In the genomic region with DNA sequence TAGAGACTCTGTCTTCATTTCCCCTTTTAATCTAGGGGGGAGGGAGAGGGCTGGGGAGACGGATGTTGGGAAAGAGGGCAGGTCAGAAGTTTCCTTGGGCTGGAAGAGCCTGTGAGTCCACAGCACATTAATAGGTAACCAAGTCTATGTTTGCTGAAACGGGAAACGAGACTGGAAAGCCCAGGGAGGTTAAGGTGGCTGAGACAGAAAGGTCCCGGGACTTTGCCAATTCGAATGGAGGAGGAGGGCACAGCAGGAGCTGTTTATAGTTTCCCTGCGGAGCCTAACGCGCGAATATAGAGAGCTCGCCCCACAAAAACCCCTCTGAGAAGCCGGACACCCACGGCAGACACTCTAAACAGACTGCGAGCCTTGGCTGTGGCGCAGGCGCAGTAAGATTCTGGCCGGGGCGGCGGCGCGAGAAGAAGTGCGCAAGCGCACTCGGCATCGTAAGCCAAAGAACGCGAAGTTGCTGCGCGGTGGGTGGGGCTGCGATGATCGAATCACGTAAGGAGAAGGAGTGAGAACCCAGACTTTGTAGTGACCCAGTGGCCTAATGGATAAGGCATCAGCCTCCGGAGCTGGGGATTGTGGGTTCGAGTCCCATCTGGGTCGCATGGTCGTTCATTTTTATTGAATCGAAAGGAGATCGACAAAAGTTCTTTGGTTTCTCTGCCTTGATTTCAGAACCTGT, we compare ENCODE assay signal across 8 mouse cellular contexts. TPM values are rescaled to one million over a fixed set of nuclear protein-coding genes. Genes with fewer than 3 reads are reported as not detected.
DNase-seq lines count a peak whose midpoint lies in the region; ATAC-seq and TF ChIP-seq lines count a peak whose summit lies in the region.

No protein-coding gene starts in this region.

- TF ChIP-seq POLR2A in limb, embryonic 14.5 days (IDR thresholded peaks at IDR 0.05; ENCODE audit: borderline replicate concordance, extremely low read depth, insufficient read depth, insufficient read length), result peak; percentile 94; the same call in 1 of the 2 replicates

- no peak for TF ChIP-seq CTCF in midbrain, postnatal 0 days (IDR thresholded peaks at IDR 0.05)

- H3K27me3 ChIP-seq in embryonic facial prominence, embryonic 13.5 days, result no peaks in the 10 kb centered on the region
- no peaks in the 10 kb centered on the region for H3K27me3 ChIP-seq in limb, embryonic 14.5 days (ENCODE audit: control insufficient read depth, insufficient read depth, low read length)
- no peaks in the 10 kb centered on the region for H3K27me3 ChIP-seq in midbrain, postnatal 0 days (ENCODE audit: insufficient read depth, low read length)

- WGBS in embryonic facial prominence, embryonic 13.5 days, result under 1% methylated on average over 37 of the region's 37 CpGs
- WGBS in limb, embryonic 14.5 days, result under 1% methylated on average over 35 of the region's 37 CpGs
- 1% methylated on average over 37 of the region's 37 CpGs for WGBS in midbrain, postnatal 0 days

- H3K4me3 ChIP-seq in embryonic facial prominence, embryonic 13.5 days, result peak overlapping the region; percentile 55
- H3K4me3 ChIP-seq in limb, embryonic 14.5 days (replicated peaks; ENCODE audit: low read length), result peak overlapping the region; percentile 47
- peak overlapping the region; percentile 54 for H3K4me3 ChIP-seq in midbrain, postnatal 0 days (ENCODE audit: low read depth, low read length)

- peak overlapping the region; percentile 77 for H3K9ac ChIP-seq in embryonic facial prominence, embryonic 13.5 days
- H3K9ac ChIP-seq in limb, embryonic 14.5 days (ENCODE audit: low read depth, low read length, severe bottlenecking), result peak overlapping the region; percentile 55
- peak overlapping the region; percentile 68 for H3K9ac ChIP-seq in midbrain, postnatal 0 days (replicated peaks; ENCODE audit: low read length, poor library complexity, severe bottlenecking)

- H3K36me3 ChIP-seq in embryonic facial prominence, embryonic 13.5 days, result no peaks in the 10 kb centered on the region
- H3K36me3 ChIP-seq in limb, embryonic 14.5 days (ENCODE audit: control insufficient read depth, insufficient read depth, low read length), result no peaks in the 10 kb centered on the region
- H3K36me3 ChIP-seq in midbrain, postnatal 0 days (ENCODE audit: insufficient read depth, low read length), result no peaks in the 10 kb centered on the region

- peak overlapping the region; percentile 56 for H3K4me2 ChIP-seq in embryonic facial prominence, embryonic 13.5 days
- H3K4me2 ChIP-seq in limb, embryonic 14.5 days (replicated peaks; ENCODE audit: low read depth, low read length, severe bottlenecking), result peak overlapping the region; percentile 56
- peak overlapping the region; percentile 51 for H3K4me2 ChIP-seq in midbrain, postnatal 0 days (ENCODE audit: low read depth, low read length, poor library complexity, severe bottlenecking)

- ATAC-seq in embryonic facial prominence, embryonic 13.5 days (ENCODE audit: insufficient number of reproducible peaks, insufficient read depth, low FRiP score, low TSS enrichment, low read depth), result peak; percentile 91
- peak; percentile 97 for ATAC-seq in limb, embryonic 14.5 days (ENCODE audit: low FRiP score, low read depth)
- peak; percentile 94 for ATAC-seq in midbrain, postnatal 0 days (ENCODE audit: low FRiP score)

- H3K27ac ChIP-seq in embryonic facial prominence, embryonic 13.5 days, result peak overlapping the region; percentile 97
- H3K27ac ChIP-seq in limb, embryonic 14.5 days (replicated peaks; ENCODE audit: low read depth, low read length), result peak overlapping the region; percentile 86
- peak overlapping the region; percentile 84 for H3K27ac ChIP-seq in midbrain, postnatal 0 days (ENCODE audit: low read depth, low read length)

- DNase-seq in 3134 (ENCODE audit: extremely low read depth, insufficient read length, low spot score), result peak; percentile 96
- DNase-seq in adrenal gland, postnatal 36 days, result peak; percentile 97 to 98
- peak; percentile 99 for DNase-seq in heart, adult 8-10 months (ENCODE audit: low spot score)
- DNase-seq in kidney, adult 9 months, result peak; percentile 99
- peak; percentile 96 for DNase-seq in limb, embryonic 14.5 days (ENCODE audit: low spot score)
- peak; percentile 97 for DNase-seq in midbrain, postnatal 0 days (ENCODE audit: low spot score)
- DNase-seq in spleen, postnatal 14 days (ENCODE audit: low spot score in 2 of 2), result peak; percentile 99

- H3K4me1 ChIP-seq in embryonic facial prominence, embryonic 13.5 days, result peaks cover 8% of the 10 kb centered on the region; the same call in 1 of the 2 replicates
- H3K4me1 ChIP-seq in limb, embryonic 14.5 days (ENCODE audit: control insufficient read depth, insufficient read depth, low read length), result peaks cover 7% of the 10 kb centered on the region
- peaks cover 3% of the 10 kb centered on the region; the same call in 1 of the 2 replicates for H3K4me1 ChIP-seq in midbrain, postnatal 0 days (ENCODE audit: insufficient read depth, low read length)

- no peaks in the 10 kb centered on the region for H3K9me3 ChIP-seq in embryonic facial prominence, embryonic 13.5 days
- H3K9me3 ChIP-seq in limb, embryonic 14.5 days (ENCODE audit: control insufficient read depth, low read length), result no peaks in the 10 kb centered on the region
- H3K9me3 ChIP-seq in midbrain, postnatal 0 days (ENCODE audit: low read length), result no peaks in the 10 kb centered on the region

RNA-seq across cellular contexts. Expression of gene 1810010H24Rik, which starts 13.0 kb away (rescaled TPM):
- total RNA-seq in adrenal gland, postnatal 36 days (2021), result 1 to 10 TPM; 2.3 to 4.7 TPM
- polyA plus RNA-seq in embryonic facial prominence, embryonic 13.5 days (2015; fragmentation: Nextera tagmentation; extraction: Ambion mirVana), result 1.9 and 2.0 TPM in 2 replicates
- total RNA-seq in heart, adult 8-10 months (2022), result 1 to 10 TPM; 1.7 to 2.7 (median 2.1) TPM
- polyA plus RNA-seq in limb, embryonic 14.5 days (2012; rRNA removed), result 2.2 and 2.3 TPM in 2 replicates
- 2.6 and 3.1 TPM in 2 replicates for polyA plus RNA-seq in limb, embryonic 14.5 days (2014; fragmentation: Nextera tagmentation; extraction: Ambion mirVana)
- 11.0 and 15.6 TPM in 2 replicates for total RNA-seq in midbrain, postnatal 0 days (2014; rRNA removed)
- polyA plus RNA-seq in midbrain, postnatal 0 days (2015; fragmentation: Nextera tagmentation; extraction: Ambion mirVana), result 10.9 and 11.5 TPM in 2 replicates

RNA-seq across cellular contexts. Expression of gene Kpna2, which starts 13.1 kb away (rescaled TPM):
- total RNA-seq in adrenal gland, postnatal 36 days (2021), result 10 to 100 TPM; 40.8 to 43.6 TPM
- polyA plus RNA-seq in embryonic facial prominence, embryonic 13.5 days (2015; fragmentation: Nextera tagmentation; extraction: Ambion mirVana), result 289 and 398 TPM in 2 replicates
- 10 to 100 TPM; 53.9 to 86.8 (median 74.8) TPM for total RNA-seq in heart, adult 8-10 months (2022)
- polyA plus RNA-seq in limb, embryonic 14.5 days (2012; rRNA removed), result 194 and 224 TPM in 2 replicates
- 291 and 311 TPM in 2 replicates for polyA plus RNA-seq in limb, embryonic 14.5 days (2014; fragmentation: Nextera tagmentation; extraction: Ambion mirVana)
- 73.1 and 82.8 TPM in 2 replicates for total RNA-seq in midbrain, postnatal 0 days (2014; rRNA removed)
- polyA plus RNA-seq in midbrain, postnatal 0 days (2015; fragmentation: Nextera tagmentation; extraction: Ambion mirVana), result 92.7 TPM in 2 replicates

Comparison
In these comparisons a context has a peak if more than half of its experiments do, and no peak if none do; other contexts are left out.
1. Peak in every context shown above with its lines: DNase-seq, ATAC-seq, H3K4me3 ChIP-seq and H3K27ac ChIP-seq.